Comparison of ENCODE assay signal across 14 mouse cellular contexts in genomic region chr5:97097631-97098041, GRCm38 (mm10). TPM values are rescaled to one million over a fixed set of nuclear protein-coding genes. Genes with fewer than 3 reads are reported as not detected.
DNase-seq lines count a peak whose midpoint lies in the region; ATAC-seq lines count a peak whose summit lies in the region.
"Had no signal": no experiment of that assay in that cellular context is flagged by ENCODE, and none has a peak within 500 bp of the region (broad histone marks: within the 10 kb centered on the region; RNA-seq: fewer than 3 reads in every experiment).

No protein-coding gene starts in this region.

- no peak overlapping the region for H3K9ac ChIP-seq in forebrain, embryonic 12.5 days
- no peak overlapping the region for H3K9ac ChIP-seq in intestine, embryonic 15.5 days
- H3K9ac ChIP-seq in intestine, embryonic 16.5 days (ENCODE audit: low read depth, low read length) = no peak overlapping the region
- no peak overlapping the region for H3K9ac ChIP-seq in midbrain, embryonic 16.5 days (ENCODE audit: low read depth, low read length)
- H3K9ac ChIP-seq: liver, embryonic 14.5 days had no signal

- no peak overlapping the region for H3K4me3 ChIP-seq in forebrain, embryonic 12.5 days (replicated peaks)
- no peak overlapping the region for H3K4me3 ChIP-seq in forebrain, embryonic 10.5 days
- H3K4me3 ChIP-seq in intestine, embryonic 15.5 days (replicated peaks) = no peak overlapping the region
- no peak overlapping the region for H3K4me3 ChIP-seq in intestine, embryonic 16.5 days (ENCODE audit: low read length)
- H3K4me3 ChIP-seq in midbrain, embryonic 16.5 days (ENCODE audit: low read depth, low read length) = no peak overlapping the region

- DNase-seq in forebrain, embryonic 10.5 days (ENCODE audit: extremely low spot score, low spot score) = no peak
- peak; percentile 35 for DNase-seq in embryo, embryonic 10.5 days (ENCODE audit: low spot score)
- DNase-seq in cerebellum, postnatal 4 days (ENCODE audit: low spot score in 2 of 2) = no peak
- no peak for DNase-seq in right cerebral cortex, postnatal 36 days (ENCODE audit: low spot score in 2 of 2)
- DNase-seq: cerebellum, postnatal 14 days; heart, postnatal 4 days; thymus, postnatal 14 days had no signal

- 75% methylated on average over 9 of the region's 9 CpGs for WGBS in forebrain, embryonic 12.5 days
- WGBS in forebrain, embryonic 10.5 days = 78% methylated on average over 9 of the region's 9 CpGs
- 66% methylated on average over 9 of the region's 9 CpGs for WGBS in intestine, embryonic 15.5 days
- 68% methylated on average over 9 of the region's 9 CpGs for WGBS in intestine, embryonic 16.5 days
- 63% methylated on average over 9 of the region's 9 CpGs for WGBS in midbrain, embryonic 16.5 days

- no peak overlapping the region for H3K4me2 ChIP-seq in forebrain, embryonic 12.5 days
- H3K4me2 ChIP-seq in intestine, embryonic 15.5 days (replicated peaks) = no peak overlapping the region
- H3K4me2 ChIP-seq in intestine, embryonic 16.5 days (ENCODE audit: low read depth, low read length) = no peak overlapping the region
- no peak overlapping the region for H3K4me2 ChIP-seq in midbrain, embryonic 16.5 days (ENCODE audit: low read length)

- peak; percentile 44; the same call in 1 of the 2 replicates for ATAC-seq in forebrain, embryonic 12.5 days (ENCODE audit: low FRiP score)
- peak; percentile 23; the same call in 1 of the 2 replicates for ATAC-seq in intestine, embryonic 15.5 days
- no peak for ATAC-seq in intestine, embryonic 16.5 days
- peak; percentile 47; the same call in 1 of the 2 replicates for ATAC-seq in midbrain, embryonic 16.5 days

- peaks cover 55% of the 10 kb centered on the region for H3K36me3 ChIP-seq in forebrain, embryonic 12.5 days (replicated peaks)
- peaks cover 49% of the 10 kb centered on the region for H3K36me3 ChIP-seq in forebrain, embryonic 10.5 days (replicated peaks)
- no peaks in the 10 kb centered on the region for H3K36me3 ChIP-seq in intestine, embryonic 15.5 days
- H3K36me3 ChIP-seq in intestine, embryonic 16.5 days (ENCODE audit: control insufficient read depth, insufficient read depth, low read length) = no peaks in the 10 kb centered on the region
- H3K36me3 ChIP-seq in midbrain, embryonic 16.5 days (ENCODE audit: control insufficient read depth, insufficient read depth, low read length) = peaks cover 28% of the 10 kb centered on the region

- H3K9me3 ChIP-seq in forebrain, embryonic 12.5 days = no peaks in the 10 kb centered on the region
- no peaks in the 10 kb centered on the region for H3K9me3 ChIP-seq in forebrain, embryonic 10.5 days
- no peaks in the 10 kb centered on the region for H3K9me3 ChIP-seq in intestine, embryonic 15.5 days
- no peaks in the 10 kb centered on the region for H3K9me3 ChIP-seq in intestine, embryonic 16.5 days (ENCODE audit: control insufficient read depth, low read length)
- no peaks in the 10 kb centered on the region for H3K9me3 ChIP-seq in midbrain, embryonic 16.5 days (replicated peaks; ENCODE audit: control insufficient read depth, low read length, poor library complexity, severe bottlenecking)
- H3K9me3 ChIP-seq: G1E had no signal

- no peaks in the 10 kb centered on the region for H3K4me1 ChIP-seq in forebrain, embryonic 12.5 days
- peaks cover 5% of the 10 kb centered on the region for H3K4me1 ChIP-seq in forebrain, embryonic 10.5 days
- no peaks in the 10 kb centered on the region for H3K4me1 ChIP-seq in intestine, embryonic 15.5 days (replicated peaks)
- H3K4me1 ChIP-seq in intestine, embryonic 16.5 days (ENCODE audit: control insufficient read depth, insufficient read depth, low read length) = no peaks in the 10 kb centered on the region
- no peaks in the 10 kb centered on the region for H3K4me1 ChIP-seq in midbrain, embryonic 16.5 days (ENCODE audit: control insufficient read depth, insufficient read depth, low read length)

- H3K27me3 ChIP-seq in forebrain, embryonic 12.5 days = no peaks in the 10 kb centered on the region
- H3K27me3 ChIP-seq in forebrain, embryonic 10.5 days (ENCODE audit: poor library complexity, severe bottlenecking) = no peaks in the 10 kb centered on the region
- no peaks in the 10 kb centered on the region for H3K27me3 ChIP-seq in intestine, embryonic 15.5 days (replicated peaks)
- H3K27me3 ChIP-seq in intestine, embryonic 16.5 days (replicated peaks; ENCODE audit: control insufficient read depth, insufficient read depth, low read length) = no peaks in the 10 kb centered on the region
- H3K27me3 ChIP-seq in midbrain, embryonic 16.5 days (ENCODE audit: control insufficient read depth, insufficient read depth, low read depth, low read length) = no peaks in the 10 kb centered on the region

- H3K27ac ChIP-seq in forebrain, embryonic 12.5 days = no peak overlapping the region
- H3K27ac ChIP-seq in forebrain, embryonic 10.5 days = no peak overlapping the region
- no peak overlapping the region for H3K27ac ChIP-seq in intestine, embryonic 15.5 days
- no peak overlapping the region for H3K27ac ChIP-seq in intestine, embryonic 16.5 days (ENCODE audit: low read length)
- H3K27ac ChIP-seq in midbrain, embryonic 16.5 days (ENCODE audit: low read length) = no peak overlapping the region
- H3K27ac ChIP-seq: liver, embryonic 14.5 days; macrophage had no signal

RNA-seq across cellular contexts. Expression of gene Paqr3, which starts 13.8 kb away (rescaled TPM):
- polyA plus RNA-seq in forebrain, embryonic 12.5 days (2016; fragmentation: Nextera tagmentation; extraction: Ambion mirVana) = 16.6 and 17.1 TPM in 2 replicates
- polyA plus RNA-seq in forebrain, embryonic 10.5 days (2016; fragmentation: Nextera tagmentation; extraction: Ambion mirVana) = 7.0 and 7.9 TPM in 2 replicates
- 2.3 and 2.4 TPM in 2 replicates for polyA plus RNA-seq in intestine, embryonic 15.5 days (2015; fragmentation: Nextera tagmentation; extraction: Ambion mirVana)
- 1.4 and 1.8 TPM in 2 replicates for polyA plus RNA-seq in intestine, embryonic 16.5 days (2015; fragmentation: Nextera tagmentation; extraction: Ambion mirVana)
- 17.6 and 21.4 TPM in 2 replicates for polyA plus RNA-seq in midbrain, embryonic 16.5 days (2015; fragmentation: Nextera tagmentation; extraction: Ambion mirVana)
